20 mouse cellular contexts compared by ENCODE assay signal in the genomic region with DNA sequence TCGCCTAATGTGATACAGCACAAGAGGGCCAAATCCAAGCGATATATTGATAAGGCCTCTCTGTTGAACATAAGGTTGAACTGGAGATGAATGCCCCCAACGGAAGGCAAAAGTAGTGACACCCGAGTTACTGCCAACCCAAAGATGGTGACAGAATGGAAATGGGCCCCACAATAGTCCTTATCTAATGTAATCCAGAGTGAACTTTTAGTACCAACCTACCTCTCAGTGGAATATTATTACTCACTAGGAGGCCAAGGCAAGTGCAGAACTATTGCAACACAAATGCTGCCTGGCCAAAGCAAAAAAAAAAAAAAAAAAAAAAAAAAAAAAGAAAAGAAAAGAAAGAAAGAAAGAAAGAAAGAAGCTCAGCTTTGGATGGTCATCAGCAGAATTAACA. TPM values are rescaled to one million over a fixed set of nuclear protein-coding genes. Genes with fewer than 3 reads are reported as not detected.
DNase-seq lines count a peak whose midpoint lies in the region; ATAC-seq and TF ChIP-seq lines count a peak whose summit lies in the region.
"Had no signal": no experiment of that assay in that cellular context is flagged by ENCODE, and none has a peak within 500 bp of the region (broad histone marks: within the 10 kb centered on the region; RNA-seq: fewer than 3 reads in every experiment).

No protein-coding gene starts in this region.

- H3K27ac ChIP-seq in liver, adult 2 months (replicated peaks; ENCODE audit: insufficient read depth, low read depth, low read length): no peak overlapping the region; the same call in 1 of the 2 replicates
- no peak overlapping the region for H3K27ac ChIP-seq in liver, embryonic 12.5 days
- H3K27ac ChIP-seq: embryonic facial prominence, embryonic 12.5 days; heart, embryonic 13.5 days; hindbrain, embryonic 13.5 days had no signal

- H3K4me1 ChIP-seq in liver, adult 2 months (ENCODE audit: control insufficient read depth, insufficient read depth, low read length): peaks cover 15% of the 10 kb centered on the region
- peaks cover 47% of the 10 kb centered on the region for H3K4me1 ChIP-seq in liver, embryonic 12.5 days

- no peak overlapping the region for H3K9ac ChIP-seq in liver, adult 2 months (ENCODE audit: low read depth, low read length)
- no peak overlapping the region for H3K9ac ChIP-seq in liver, embryonic 12.5 days
- H3K9ac ChIP-seq: embryonic facial prominence, embryonic 12.5 days; heart, embryonic 13.5 days; hindbrain, embryonic 13.5 days had no signal

- DNase-seq in heart, adult 11 months: peak; percentile 74
- no peak for DNase-seq in heart, postnatal 4 days
- DNase-seq in liver, adult 2 months (ENCODE audit: extremely low read depth, low read depth, low spot score): peak; percentile 73
- DNase-seq in NIH3T3 (ENCODE audit: low read depth): peak; percentile 33
- no peak for DNase-seq in retina, embryonic 14.5 days (ENCODE audit: low spot score)
- DNase-seq: adrenal gland, adult 8-10 months; cerebellum, adult 11-12 months; cerebellum, adult 9-10 months; cerebellum, postnatal 25 days; gastrocnemius, postnatal 25 days; heart, postnatal 36 days; kidney, adult 11 months had no signal

- TF ChIP-seq CTCF in liver, adult 2 months (IDR thresholded peaks at IDR 0.05; ENCODE audit: low read depth, low read length): no peak

- H3K79me2 ChIP-seq in liver, adult 2 months (ENCODE audit: control insufficient read depth, insufficient read depth, low read length): peaks cover 16% of the 10 kb centered on the region; the same call in 1 of the 2 replicates
- peaks cover 66% of the 10 kb centered on the region for H3K79me2 ChIP-seq in myocyte (ENCODE audit: control insufficient read depth, insufficient read depth)

- WGBS in liver, adult 2 months: 64% methylated on average over 4 of the region's 4 CpGs
- 66% methylated on average over 4 of the region's 4 CpGs for WGBS in liver, embryonic 12.5 days (ENCODE audit: insufficient replicate concordance)

- no peak overlapping the region for H3K4me3 ChIP-seq in liver, adult 2 months (ENCODE audit: insufficient read depth, low read depth, low read length)
- no peak overlapping the region for H3K4me3 ChIP-seq in liver, embryonic 12.5 days
- no peak overlapping the region for H3K4me3 ChIP-seq in myocyte
- H3K4me3 ChIP-seq: embryonic facial prominence, embryonic 12.5 days; heart, embryonic 13.5 days; hindbrain, embryonic 13.5 days had no signal

- no peak overlapping the region for H3K4me2 ChIP-seq in liver, embryonic 12.5 days
- H3K4me2 ChIP-seq in myocyte (ENCODE audit: low read depth): no peak overlapping the region
- H3K4me2 ChIP-seq: heart, embryonic 13.5 days had no signal

- no peaks in the 10 kb centered on the region for H3K9me3 ChIP-seq in liver, embryonic 12.5 days (replicated peaks)
- H3K9me3 ChIP-seq: embryonic facial prominence, embryonic 12.5 days; heart, embryonic 13.5 days; hindbrain, embryonic 13.5 days had no signal

- no peak overlapping the region for H3ac ChIP-seq in myocyte (ENCODE audit: control insufficient read depth, insufficient read length)

- no peak for ATAC-seq in liver, embryonic 12.5 days
- ATAC-seq: activated CD4-positive, CD25-positive, alpha-beta regulatory T cell, adult 4 months; forebrain, embryonic 16.5 days; Patski had no signal

- TF ChIP-seq POLR2A in liver, adult 2 months (IDR thresholded peaks at IDR 0.05; ENCODE audit: extremely low read depth, insufficient read depth, low read length): no peak
- TF ChIP-seq POLR2A in myocyte (IDR thresholded peaks at IDR 0.05; ENCODE audit: insufficient read length, low read depth): no peak

- H3K27me3 ChIP-seq in liver, adult 2 months (ENCODE audit: control insufficient read depth, insufficient read depth, low read length): no peaks in the 10 kb centered on the region
- H3K27me3 ChIP-seq in liver, embryonic 12.5 days (replicated peaks): no peaks in the 10 kb centered on the region
- H3K27me3 ChIP-seq in myocyte (ENCODE audit: control insufficient read depth, insufficient read depth, insufficient read length): no peaks in the 10 kb centered on the region
- H3K27me3 ChIP-seq: embryonic facial prominence, embryonic 12.5 days; heart, embryonic 13.5 days; hindbrain, embryonic 13.5 days; Patski had no signal

- no peaks in the 10 kb centered on the region; the same call in 1 of the 2 replicates for H3K36me3 ChIP-seq in liver, adult 2 months (ENCODE audit: control insufficient read depth, insufficient read depth, low read length)
- H3K36me3 ChIP-seq in liver, embryonic 12.5 days: no peaks in the 10 kb centered on the region
- H3K36me3 ChIP-seq in myocyte (ENCODE audit: control insufficient read depth, insufficient read depth): no peaks in the 10 kb centered on the region
- H3K36me3 ChIP-seq: embryonic facial prominence, embryonic 12.5 days; heart, embryonic 13.5 days; hindbrain, embryonic 13.5 days had no signal

TF ChIP-seq in myocyte, 11 proteins besides CTCF, POLR2A, EP300 and RAD21:
- TF ChIP-seq MAX (IDR thresholded peaks at IDR 0.05; ENCODE audit: low read depth) (no peak), CEBPB (IDR thresholded peaks at IDR 0.05; ENCODE audit: insufficient read depth, poor library complexity, severe bottlenecking) (0 out of 2 replicates have a peak, but pooled peaks have one; percentile 10)

RNA-seq across cellular contexts. Expression of a gene that starts 2.9 kb away (rescaled TPM):
- 1 to 10 TPM; 4.9 to 5.0 TPM for total RNA-seq in heart, postnatal 4 days (2021)
- total RNA-seq in liver, adult 2 months (2014; rRNA removed): 4.6 and 6.2 TPM in 2 replicates
- 0.95 and 1.2 TPM in 2 replicates for polyA plus RNA-seq in liver, adult 2 months (2012; rRNA removed)
- 4.3 and 4.6 TPM in 2 replicates for polyA plus RNA-seq in liver, embryonic 12.5 days (2016; fragmentation: Nextera tagmentation; extraction: Ambion mirVana)
- polyA plus RNA-seq in myocyte (2012; fragmentation: generic; extraction: Trizol): 5.2 TPM

RNA-seq across cellular contexts. Expression of a gene that starts 3.4 kb away (rescaled TPM):
- 10 to 100 TPM; 13.9 to 15.9 TPM for total RNA-seq in heart, postnatal 4 days (2021)
- total RNA-seq in liver, adult 2 months (2014; rRNA removed): 5.3 and 5.6 TPM in 2 replicates
- polyA plus RNA-seq in liver, adult 2 months (2012; rRNA removed): 3.2 and 5.7 TPM in 2 replicates
- polyA plus RNA-seq in liver, embryonic 12.5 days (2016; fragmentation: Nextera tagmentation; extraction: Ambion mirVana): 3.1 and 3.5 TPM in 2 replicates
- 8.8 TPM for polyA plus RNA-seq in myocyte (2012; fragmentation: generic; extraction: Trizol)

Comparison
In these comparisons a context has a peak if more than half of its experiments do, and no peak if none do; other contexts are left out.
1. DNase-seq: peak in heart, adult 11 months (single experiment), liver, adult 2 months (single experiment) and NIH3T3 (single experiment); none in heart, postnatal 4 days (single experiment) and retina, embryonic 14.5 days (single experiment).